Mouse (Mus musculus) bone marrow, adult 2 months (tissue): ENCODE measurements around the gene Clca2. TPM values are rescaled to one million over a fixed set of nuclear protein-coding genes. Genes with fewer than 3 reads are reported as not detected.

Source experiments
- H3K27ac ChIP-seq: fragments of 200-500 bp; 2 replicates; pipeline ENCODE4 v1.5.1; 2012; ENCODE audit warnings: low read depth, mild to moderate bottlenecking, control low read depth, inconsistent platforms, low read length; ENCODE audit not compliant: control insufficient read depth, poor library complexity, insufficient read depth
- H3K4me1 ChIP-seq: fragments of 200-500 bp; 2 replicates; pipeline ENCODE4 v1.6.1; 2011; ENCODE audit warnings: low read length; ENCODE audit not compliant: control insufficient read depth, insufficient read depth
- H3K4me3 ChIP-seq: fragments of 200-500 bp; replicated peaks from 2 replicates; pipeline ENCODE3; 2011; ENCODE audit warnings: mild to moderate bottlenecking, low read depth, low read length, control low read depth; ENCODE audit not compliant: control insufficient read depth
- CTCF ChIP-seq: fragments of 200-500 bp; IDR thresholded peaks from 2 replicates; pipeline ENCODE4 v1.5.1; 2011; ENCODE audit warnings: low read length, control low read depth; ENCODE audit not compliant: control insufficient read depth, insufficient read depth
- POLR2A ChIP-seq: fragments of 200-500 bp; IDR thresholded peaks from 2 replicates; pipeline ENCODE4 v1.6.1; 2011; ENCODE audit warnings: low read depth, mild to moderate bottlenecking, control low read depth, low read length, borderline replicate concordance; ENCODE audit not compliant: control insufficient read depth
- WGBS: fragments of 180-500 bp; shearing (Covaris S2); methylation state at CpG from one replicate; pipeline ENCODE4 v1.1.7; 2018; 5-methylcytosine and 5-hydroxymethylcytosine counted together
- polyA plus RNA-seq: library from polyadenylated mRNA; stranded (reverse); fragments of >200 nt; gene quantifications from 2 replicates; pipeline ENCODE4 v1.2.4, GENCODE M21; 2011; ENCODE audit warnings: low replicate concordance; ENCODE audit not compliant: missing spikeins, insufficient read depth, insufficient read length

Clca2 gene
- polyA plus RNA-seq = not detected in 2 replicates

- H3K27ac ChIP-seq = no peak within 1 kb of the TSS
- no peaks in the 10 kb centered on the region for H3K4me1 ChIP-seq
- H3K4me3 ChIP-seq = no peak within 1 kb of the TSS
- WGBS = 41% methylated on average over 6 of the region's 6 CpGs
- TF ChIP-seq POLR2A = no peak
- no peak for TF ChIP-seq CTCF
Observed at GRCm38 (mm10) chr3:145099291-145099690, at the start of gene Clca2. Clca2 (minus strand) TSS chr3:145099443.

DNA sequence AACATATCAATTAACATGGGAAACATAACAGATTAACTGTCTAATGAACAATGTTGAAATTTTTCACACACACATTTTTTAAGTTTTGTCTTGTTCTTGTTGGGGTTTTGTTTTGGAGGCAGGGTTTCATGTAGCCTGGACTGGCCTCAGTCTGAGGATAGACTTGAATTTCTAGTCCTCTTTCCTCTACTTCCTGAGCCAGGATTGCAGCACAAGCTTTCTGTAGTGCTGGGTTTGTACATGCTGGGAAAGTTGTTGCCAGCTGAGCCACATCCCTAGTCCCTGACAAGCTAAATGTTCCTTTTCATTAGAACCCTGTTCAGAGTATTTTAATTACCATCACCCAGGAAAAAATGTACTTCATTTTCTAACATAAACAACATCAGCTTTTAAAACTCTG lies 48.7 kb upstream of the Clca2 start:
- TF ChIP-seq POLR2A (no peak), CTCF (no peak)
- Histone ChIP-seq H3K4me1 (no peaks in the 10 kb centered on the region), H3K4me3 (no peak overlapping the region), H3K27ac (no peak overlapping the region)

DNA sequence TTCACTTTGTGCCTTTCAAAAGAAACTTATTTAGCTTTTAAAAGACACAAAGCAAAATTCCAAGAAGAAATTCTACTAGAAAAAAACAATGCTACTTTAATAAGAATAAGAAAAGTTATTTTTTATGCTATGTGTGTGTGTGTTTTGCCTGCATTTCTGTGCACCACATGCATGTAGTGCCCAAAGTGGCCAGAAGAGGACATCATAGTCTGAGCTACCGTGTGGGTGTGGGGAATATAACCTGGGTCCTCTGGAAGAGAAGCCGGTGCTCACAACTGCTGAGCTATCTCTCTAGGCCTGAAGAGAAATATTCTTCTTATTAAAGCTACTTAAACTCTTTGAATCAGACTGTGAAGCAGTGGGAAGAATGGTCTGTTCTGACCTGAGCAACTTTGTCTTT lies 48.2 kb upstream of the Clca2 start:
- H3K4me1 ChIP-seq = no peaks in the 10 kb centered on the region
- 80% methylated on average over 2 of the region's 2 CpGs for WGBS
- H3K27ac ChIP-seq = no peak overlapping the region
- H3K4me3 ChIP-seq = no peak overlapping the region
- TF ChIP-seq CTCF (no peak), POLR2A (no peak)

DNA sequence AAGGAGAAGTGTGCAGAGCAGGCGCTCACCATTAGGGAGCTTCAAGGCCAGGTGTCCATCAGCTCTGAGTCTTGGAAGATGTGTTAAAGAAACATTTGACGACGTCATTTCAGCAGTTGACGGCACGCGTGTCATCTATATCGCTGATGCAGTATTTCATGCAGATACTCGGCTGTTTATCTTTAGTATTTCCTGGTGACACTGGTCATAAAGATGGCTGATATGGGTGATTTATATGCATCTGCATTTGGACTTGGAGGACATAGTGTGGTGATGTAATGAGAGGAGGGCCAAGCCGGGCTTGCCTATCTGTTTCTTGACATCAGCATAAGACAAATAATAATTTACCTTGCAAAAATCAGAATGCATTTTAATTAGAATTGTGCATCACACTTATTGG lies 47.6 kb upstream of the Clca2 start:
- no peaks in the 10 kb centered on the region for H3K4me1 ChIP-seq
- TF ChIP-seq CTCF (no peak), POLR2A (no peak)
- H3K4me3 ChIP-seq = no peak overlapping the region
- WGBS = 87% methylated on average over 9 of the region's 9 CpGs
- no peak overlapping the region for H3K27ac ChIP-seq

- H3K27ac ChIP-seq = no peak overlapping the region
- TF ChIP-seq POLR2A = no peak
- no peak for TF ChIP-seq CTCF
- H3K4me1 ChIP-seq = no peaks in the 10 kb centered on the region
- 88% methylated on average over 10 of the region's 10 CpGs for WGBS
- no peak overlapping the region for H3K4me3 ChIP-seq
Observed at GRCm38 (mm10) chr3:145143856-145144255, 44.6 kb upstream of the Clca2 start.

- no peak overlapping the region for H3K27ac ChIP-seq
- TF ChIP-seq CTCF = no peak
- no peak for TF ChIP-seq POLR2A
- H3K4me3 ChIP-seq = no peak overlapping the region
- H3K4me1 ChIP-seq = no peaks in the 10 kb centered on the region
Observed at GRCm38 (mm10) chr3:145142925-145143324, 43.7 kb upstream of the Clca2 start.

DNA sequence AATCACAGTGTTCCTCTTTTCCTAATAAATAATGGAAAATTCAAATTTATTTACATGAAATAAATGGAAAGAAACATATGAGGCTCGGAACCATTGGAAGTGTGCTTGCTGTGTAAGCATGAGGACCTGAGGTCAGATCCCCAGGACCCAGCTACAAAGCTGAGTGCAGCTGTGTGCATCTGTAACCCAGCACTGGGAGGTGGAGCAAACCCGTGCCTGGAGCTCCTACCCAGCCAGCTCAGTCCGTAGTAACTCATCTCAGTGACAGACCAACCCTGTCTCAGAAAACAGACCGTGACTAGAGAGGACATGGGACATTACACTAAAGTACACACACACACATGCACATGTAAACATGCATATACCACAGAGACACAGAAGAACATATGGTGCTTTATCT lies 41.0 kb upstream of the Clca2 start:
- Histone ChIP-seq H3K4me3 (no peak overlapping the region), H3K27ac (no peak overlapping the region), H3K4me1 (no peaks in the 10 kb centered on the region)
- WGBS = 81% methylated on average over 4 of the region's 4 CpGs
- no peak for TF ChIP-seq CTCF
- no peak for TF ChIP-seq POLR2A

- Histone ChIP-seq H3K4me3 (no peak overlapping the region), H3K4me1 (no peaks in the 10 kb centered on the region), H3K27ac (no peak overlapping the region)
- WGBS = 31% methylated on average over 3 of the region's 3 CpGs
- TF ChIP-seq POLR2A (no peak), CTCF (no peak)
Observed at GRCm38 (mm10) chr3:145131210-145131868, 32.1 kb upstream of the Clca2 start.

DNA sequence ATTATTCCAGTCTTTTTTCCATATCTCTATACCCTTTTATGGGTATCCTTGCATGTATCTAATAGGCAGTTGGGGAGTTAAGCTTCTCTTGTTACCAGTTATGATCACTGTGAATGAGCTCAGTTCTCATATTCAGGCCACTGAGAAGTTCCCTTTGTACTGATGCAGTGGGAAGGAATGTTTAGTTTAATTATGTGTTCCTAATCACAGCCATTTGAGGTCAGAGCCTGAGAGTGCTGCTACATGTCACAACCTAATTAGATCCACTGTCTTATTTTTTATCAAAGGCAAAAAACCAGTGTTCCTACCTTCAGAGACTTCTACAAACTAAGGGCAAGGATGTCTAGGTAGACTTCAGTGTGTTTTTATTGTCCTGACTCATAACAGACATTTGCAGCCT lies 30.1 kb upstream of the Clca2 start:
- Histone ChIP-seq H3K4me1 (no peaks in the 10 kb centered on the region), H3K27ac (no peak overlapping the region), H3K4me3 (no peak overlapping the region)
- TF ChIP-seq CTCF = no peak
- no peak for TF ChIP-seq POLR2A
